Mouse (Mus musculus): ENCODE measurements at regions not wholly inside any gene's neighbourhood (a gene's known extent, or its start where the extent isn't known, plus 50 kb on each side); places are given as distances from the start of the nearest gene placed in this dataset.

GRCm38 (mm10) chr17:10079853-10080650 lies 239.6 kb downstream of the Qk start:
- Histone ChIP-seq H3K4me3 (no peak overlapping the region), H3K27ac (ENCODE audit: poor library complexity, severe bottlenecking) (peak overlapping the region; percentile 49), H3K4me1 (replicated peaks) (peaks cover 22% of the 10 kb centered on the region), H3K36me3 (no peaks in the 10 kb centered on the region), H3K4me2 (no peak overlapping the region), H3K9me3 (replicated peaks) (no peaks in the 10 kb centered on the region), H3K9ac (no peak overlapping the region), H3K27me3 (replicated peaks) (no peaks in the 10 kb centered on the region)
- peak; percentile 83 for ATAC-seq (ENCODE audit: insufficient number of reproducible peaks, low FRiP score)
- 62% methylated on average over 15 of the region's 15 CpGs for WGBS

- WGBS: 44% methylated on average over 7 of the region's 7 CpGs
- Histone ChIP-seq H3K4me3 (no peak overlapping the region), H3K27ac (ENCODE audit: poor library complexity, severe bottlenecking) (no peak overlapping the region), H3K27me3 (replicated peaks) (no peaks in the 10 kb centered on the region), H3K4me1 (replicated peaks) (peaks cover 25% of the 10 kb centered on the region), H3K9me3 (replicated peaks) (no peaks in the 10 kb centered on the region), H3K4me2 (no peak overlapping the region), H3K36me3 (no peaks in the 10 kb centered on the region), H3K9ac (no peak overlapping the region)
- no peak for ATAC-seq (ENCODE audit: insufficient number of reproducible peaks, low FRiP score)
These were observed 240.9 kb downstream of the Qk start for GRCm38 (mm10) chr17:10078536-10079319.

GRCm38 (mm10) chr17:10073301-10073700 lies 246.4 kb downstream of the Qk start:
- no peaks in the 10 kb centered on the region for H3K27me3 ChIP-seq (replicated peaks)
- no peak for ATAC-seq (ENCODE audit: insufficient number of reproducible peaks, low FRiP score)
- peaks cover 6% of the 10 kb centered on the region; the same call in 1 of the 2 replicates for H3K4me1 ChIP-seq (replicated peaks)
- H3K4me3 ChIP-seq: no peak overlapping the region
- no peak overlapping the region for H3K9ac ChIP-seq
- no peak overlapping the region for H3K27ac ChIP-seq (ENCODE audit: poor library complexity, severe bottlenecking)
- H3K36me3 ChIP-seq: no peaks in the 10 kb centered on the region
- no peaks in the 10 kb centered on the region for H3K9me3 ChIP-seq (replicated peaks)
- H3K4me2 ChIP-seq: no peak overlapping the region

GRCm38 (mm10) chr17:10069251-10069650 lies 250.4 kb downstream of the Qk start:
- H3K4me2 ChIP-seq: no peak overlapping the region
- no peaks in the 10 kb centered on the region for H3K36me3 ChIP-seq
- H3K27me3 ChIP-seq (replicated peaks): no peaks in the 10 kb centered on the region
- no peak overlapping the region for H3K9ac ChIP-seq
- ATAC-seq (ENCODE audit: insufficient number of reproducible peaks, low FRiP score): no peak
- no peaks in the 10 kb centered on the region for H3K9me3 ChIP-seq (replicated peaks)
- H3K4me1 ChIP-seq (replicated peaks): peaks cover 6% of the 10 kb centered on the region; the same call in 1 of the 2 replicates
- no peak overlapping the region for H3K4me3 ChIP-seq
- 82% methylated on average over 3 of the region's 3 CpGs for WGBS
- no peak overlapping the region for H3K27ac ChIP-seq (ENCODE audit: poor library complexity, severe bottlenecking)

- no peaks in the 10 kb centered on the region for H3K36me3 ChIP-seq
- H3K27ac ChIP-seq (ENCODE audit: poor library complexity, severe bottlenecking): no peak overlapping the region
- no peaks in the 10 kb centered on the region for H3K27me3 ChIP-seq (replicated peaks)
- no peak overlapping the region for H3K9ac ChIP-seq
- H3K9me3 ChIP-seq (replicated peaks): 0 out of 2 replicates have a peak, but pooled peaks cover 4% of the 10 kb centered on the region
- no peak overlapping the region for H3K4me3 ChIP-seq
- H3K4me1 ChIP-seq (replicated peaks): peaks cover 3% of the 10 kb centered on the region; the same call in 1 of the 2 replicates
- ATAC-seq (ENCODE audit: insufficient number of reproducible peaks, low FRiP score): no peak
- H3K4me2 ChIP-seq: no peak overlapping the region
- WGBS: 64% methylated on average over 3 of the region's 3 CpGs
These were observed 254.5 kb downstream of the Qk start for GRCm38 (mm10) chr17:10065131-10065530.

GRCm38 (mm10) chr17:10062546-10063100 lies 257.0 kb downstream of the Qk start:
- no peak overlapping the region for H3K9ac ChIP-seq
- 85% methylated on average over 8 of the region's 8 CpGs for WGBS
- no peak for ATAC-seq (ENCODE audit: insufficient number of reproducible peaks, low FRiP score)

GRCm38 (mm10) chr17:10057736-10058135 lies 261.9 kb downstream of the Qk start:
- ATAC-seq (ENCODE audit: insufficient number of reproducible peaks, low FRiP score): no peak
- H3K4me3 ChIP-seq: no peak overlapping the region
- H3K36me3 ChIP-seq: no peaks in the 10 kb centered on the region
- no peak overlapping the region for H3K27ac ChIP-seq (ENCODE audit: poor library complexity, severe bottlenecking)
- no peak overlapping the region for H3K4me2 ChIP-seq
- no peak overlapping the region for H3K9ac ChIP-seq
- peaks cover 13% of the 10 kb centered on the region for H3K4me1 ChIP-seq (replicated peaks)
- H3K9me3 ChIP-seq (replicated peaks): 0 out of 2 replicates have a peak, but pooled peaks cover under 1% of the 10 kb centered on the region
- no peaks in the 10 kb centered on the region for H3K27me3 ChIP-seq (replicated peaks)
- WGBS: 69% methylated on average over 1 of the region's 1 CpGs

More at GRCm38 (mm10) chr17:10062546-10063100, 257.0 kb downstream of the Qk start:
- Histone ChIP-seq H3K36me3 (no peaks in the 10 kb centered on the region), H3K27me3 (replicated peaks) (no peaks in the 10 kb centered on the region), H3K9me3 (replicated peaks) (0 out of 2 replicates have a peak, but pooled peaks cover 4% of the 10 kb centered on the region), H3K4me2 (no peak overlapping the region), H3K27ac (ENCODE audit: poor library complexity, severe bottlenecking) (no peak overlapping the region), H3K4me3 (no peak overlapping the region), H3K4me1 (replicated peaks) (peaks cover 3% of the 10 kb centered on the region; the same call in 1 of the 2 replicates)

- H3K4me1 ChIP-seq (replicated peaks): peaks cover 13% of the 10 kb centered on the region
- no peak overlapping the region for H3K9ac ChIP-seq
- no peaks in the 10 kb centered on the region for H3K27me3 ChIP-seq (replicated peaks)
- H3K27ac ChIP-seq (ENCODE audit: poor library complexity, severe bottlenecking): no peak overlapping the region
- H3K4me3 ChIP-seq: no peak overlapping the region
- 86% methylated on average over 2 of the region's 2 CpGs for WGBS
- no peaks in the 10 kb centered on the region for H3K9me3 ChIP-seq (replicated peaks)
- no peak for ATAC-seq (ENCODE audit: insufficient number of reproducible peaks, low FRiP score)
- no peak overlapping the region for H3K4me2 ChIP-seq
- H3K36me3 ChIP-seq: no peaks in the 10 kb centered on the region
These were observed 263.6 kb downstream of the Qk start for GRCm38 (mm10) chr17:10056096-10056495.

- no peaks in the 10 kb centered on the region for H3K9me3 ChIP-seq (replicated peaks)
- H3K9ac ChIP-seq: no peak overlapping the region
- WGBS: 55% methylated on average over 5 of the region's 5 CpGs
- no peak overlapping the region for H3K27ac ChIP-seq (ENCODE audit: poor library complexity, severe bottlenecking)
- H3K4me3 ChIP-seq: no peak overlapping the region
- H3K27me3 ChIP-seq (replicated peaks): no peaks in the 10 kb centered on the region
- ATAC-seq (ENCODE audit: insufficient number of reproducible peaks, low FRiP score): no peak
- H3K4me1 ChIP-seq (replicated peaks): peaks cover 13% of the 10 kb centered on the region
- H3K36me3 ChIP-seq: no peaks in the 10 kb centered on the region
- no peak overlapping the region for H3K4me2 ChIP-seq
These were observed 265.3 kb downstream of the Qk start for GRCm38 (mm10) chr17:10054375-10054774.

- 75% methylated on average over 5 of the region's 5 CpGs for WGBS
- Histone ChIP-seq H3K27me3 (replicated peaks) (no peaks in the 10 kb centered on the region), H3K9ac (no peak overlapping the region), H3K4me1 (replicated peaks) (peaks cover 13% of the 10 kb centered on the region), H3K9me3 (replicated peaks) (no peaks in the 10 kb centered on the region; the same call in 1 of the 2 replicates), H3K27ac (ENCODE audit: poor library complexity, severe bottlenecking) (no peak overlapping the region), H3K4me2 (no peak overlapping the region), H3K4me3 (no peak overlapping the region), H3K36me3 (no peaks in the 10 kb centered on the region)
- no peak for ATAC-seq (ENCODE audit: insufficient number of reproducible peaks, low FRiP score)
These were observed 275.3 kb downstream of the Qk start for GRCm38 (mm10) chr17:10044336-10044735.

GRCm38 (mm10) chr17:10042042-10042652 lies 277.5 kb downstream of the Qk start:
- Histone ChIP-seq H3K27me3 (replicated peaks) (no peaks in the 10 kb centered on the region), H3K36me3 (no peaks in the 10 kb centered on the region), H3K4me3 (no peak overlapping the region), H3K9ac (no peak overlapping the region), H3K9me3 (replicated peaks) (no peaks in the 10 kb centered on the region), H3K4me1 (replicated peaks) (peaks cover 28% of the 10 kb centered on the region), H3K4me2 (no peak overlapping the region), H3K27ac (ENCODE audit: poor library complexity, severe bottlenecking) (no peak overlapping the region)
- peak; percentile 84 for ATAC-seq (ENCODE audit: insufficient number of reproducible peaks, low FRiP score)
- 84% methylated on average over 5 of the region's 5 CpGs for WGBS
